Mouse (Mus musculus): ENCODE data around the gene Tmcc2.

GRCm38 (mm10) chr1:132376211-132377054 lies 14.6 kb downstream of the Tmcc2 start:
- TF ChIP-seq CTCF (IDR thresholded peaks at IDR 0.05), result no peak
- TF ChIP-seq EP300 (IDR thresholded peaks at IDR 0.05), result no peak

All from lung, postnatal 0 days (tissue).